Mouse (Mus musculus): ENCODE measurements around the gene Arl5a.

Arl5a gene

GRCm38 (mm10) chr2:52422871-52423610 lies 1.7 kb downstream of the Arl5a start:
- no peak for DNase-seq (ENCODE audit: low read depth)

GRCm38 (mm10) chr2:52421197-52421596 lies 3.5 kb downstream of the Arl5a start:
- DNase-seq (ENCODE audit: low read depth) = no peak

GRCm38 (mm10) chr2:52420001-52420710 lies 4.5 kb downstream of the Arl5a start:
- no peak for DNase-seq (ENCODE audit: low read depth)

GRCm38 (mm10) chr2:52419295-52419694 lies 5.4 kb downstream of the Arl5a start:
- DNase-seq (ENCODE audit: low read depth) = no peak

GRCm38 (mm10) chr2:52412524-52413037 lies 12.1 kb downstream of the Arl5a start:
- no peak for DNase-seq (ENCODE audit: low read depth)

GRCm38 (mm10) chr2:52406480-52406879 lies 18.2 kb downstream of the Arl5a start:
- DNase-seq (ENCODE audit: low read depth) = no peak

- DNase-seq (ENCODE audit: low read depth) = no peak
These were observed 19.5 kb downstream of the Arl5a start for GRCm38 (mm10) chr2:52405238-52405637.

GRCm38 (mm10) chr2:52394529-52394928 lies 30.2 kb downstream of the Arl5a start:
- DNase-seq (ENCODE audit: low read depth) = no peak

GRCm38 (mm10) chr2:52390415-52390975 lies 34.2 kb downstream of the Arl5a start:
- no peak for DNase-seq (ENCODE audit: low read depth)

GRCm38 (mm10) chr2:52389975-52390374 lies 34.7 kb downstream of the Arl5a start:
- DNase-seq (ENCODE audit: low read depth) = no peak

GRCm38 (mm10) chr2:52386451-52386850 lies 38.2 kb downstream of the Arl5a start:
- DNase-seq (ENCODE audit: low read depth) = no peak

- DNase-seq (ENCODE audit: low read depth) = no peak
These were observed 38.7 kb downstream of the Arl5a start for GRCm38 (mm10) chr2:52386037-52386436.

- DNase-seq (ENCODE audit: low read depth) = peak; percentile 29
These were observed 45.8 kb downstream of the Arl5a start for GRCm38 (mm10) chr2:52378848-52379261.

- DNase-seq (ENCODE audit: low read depth) = peak; percentile 53
These were observed 46.3 kb downstream of the Arl5a start, which contains the start of gene Neb for GRCm38 (mm10) chr2:52378448-52378804. Neb (minus strand) TSS chr2:52378474.

GRCm38 (mm10) chr2:52377706-52378447 lies 46.8 kb downstream of the Arl5a start:
- peak; percentile 7 for DNase-seq (ENCODE audit: low read depth)

- no peak for DNase-seq (ENCODE audit: low read depth)
These were observed 50.0 kb downstream of the Arl5a start for GRCm38 (mm10) chr2:52374706-52375105.

- DNase-seq (ENCODE audit: low read depth) = no peak
These were observed 52.2 kb downstream of the Arl5a start for GRCm38 (mm10) chr2:52372480-52372879.

- no peak for DNase-seq (ENCODE audit: low read depth)
These were observed 52.6 kb downstream of the Arl5a start for GRCm38 (mm10) chr2:52372080-52372479.

- DNase-seq (ENCODE audit: low read depth) = no peak
These were observed 53.6 kb downstream of the Arl5a start for GRCm38 (mm10) chr2:52371066-52371465.

GRCm38 (mm10) chr2:52369622-52370021 lies 55.1 kb downstream of the Arl5a start:
- no peak for DNase-seq (ENCODE audit: low read depth)

- DNase-seq (ENCODE audit: low read depth) = no peak
These were observed 57.0 kb downstream of the Arl5a start for GRCm38 (mm10) chr2:52367665-52368064.

GRCm38 (mm10) chr2:52367248-52367647 lies 57.5 kb downstream of the Arl5a start:
- DNase-seq (ENCODE audit: low read depth) = no peak

All from c-Kit-positive CD71-positive TER-119-negative erythroid progenitor cells, embryonic 14.5 days (primary cell).